Mouse (Mus musculus) c-Kit-positive CD71-positive TER-119-positive erythroid progenitor cells, embryonic 14.5 days (primary cell): Measurements from ENCODE around the gene B3galt2.
"Not testable (repeated sequence)": the region's sequence is repeated elsewhere in the genome, so short reads cannot be mapped to it uniquely, and the experiment has no call there.

ENCODE experiments used
- DNase-seq: peaks from one replicate; pipeline ENCODE4 v3.0.0-alpha.2; 2013; ENCODE audit warnings: low spot score

The B3galt2 gene

DNA sequence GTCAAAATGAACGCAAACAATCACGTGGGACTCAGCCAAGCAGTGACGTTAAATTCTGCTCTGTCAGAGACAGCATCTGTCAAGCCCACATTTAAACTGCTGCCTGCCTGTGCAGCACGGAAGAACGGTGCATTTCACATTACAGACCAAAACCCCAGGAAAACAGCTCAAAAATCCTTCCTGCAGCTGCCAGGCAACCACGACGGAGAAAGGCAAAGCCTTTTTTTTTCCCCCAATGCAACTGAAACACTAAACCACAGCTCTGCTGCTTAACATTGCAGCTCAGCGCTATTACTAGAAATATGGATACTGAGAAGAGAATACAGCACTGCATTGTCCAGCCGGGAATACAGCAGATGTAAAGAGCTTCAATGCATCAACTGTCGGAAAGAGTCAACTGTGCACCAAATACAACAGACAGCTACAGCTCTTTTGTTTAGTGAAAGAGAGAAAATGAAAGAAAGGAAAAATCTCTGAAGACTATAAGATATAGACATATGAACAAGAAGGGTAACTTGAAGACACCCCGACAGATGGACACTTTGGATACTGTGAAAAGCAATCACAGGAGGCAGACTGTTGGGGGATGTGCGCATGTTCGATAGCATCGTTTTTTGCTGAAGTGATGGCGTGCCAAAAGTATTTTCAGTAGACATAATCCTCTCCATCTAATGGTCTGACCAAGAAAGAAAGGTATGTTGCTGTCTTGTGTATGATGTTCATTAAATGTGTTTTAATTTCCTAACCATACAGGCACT, at the start of gene B3galt2:
B3galt2 (plus strand) TSS at position 15 of the 758 bp plus-strand sequence.
- DNase-seq, result no peak

DNA sequence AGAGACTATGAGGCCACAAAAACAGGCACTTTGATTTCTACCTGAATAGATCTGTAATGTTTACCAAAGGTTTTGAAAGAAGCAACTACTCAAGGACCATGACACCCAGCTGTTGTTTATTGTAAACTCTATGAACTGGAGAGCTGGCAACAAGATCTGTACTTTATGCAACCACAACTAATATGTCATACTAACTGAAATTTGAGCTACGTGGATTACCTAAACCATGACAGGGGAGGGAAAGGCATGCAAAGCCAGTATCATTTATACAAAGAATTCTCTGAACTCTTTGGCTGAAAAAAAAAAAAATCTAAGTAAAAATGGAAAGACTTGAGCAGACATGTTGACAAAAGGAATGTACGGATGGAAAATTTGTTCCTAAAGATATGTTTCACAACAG, 43.6 kb upstream of the B3galt2 start:
- DNase-seq, result no peak

DNA sequence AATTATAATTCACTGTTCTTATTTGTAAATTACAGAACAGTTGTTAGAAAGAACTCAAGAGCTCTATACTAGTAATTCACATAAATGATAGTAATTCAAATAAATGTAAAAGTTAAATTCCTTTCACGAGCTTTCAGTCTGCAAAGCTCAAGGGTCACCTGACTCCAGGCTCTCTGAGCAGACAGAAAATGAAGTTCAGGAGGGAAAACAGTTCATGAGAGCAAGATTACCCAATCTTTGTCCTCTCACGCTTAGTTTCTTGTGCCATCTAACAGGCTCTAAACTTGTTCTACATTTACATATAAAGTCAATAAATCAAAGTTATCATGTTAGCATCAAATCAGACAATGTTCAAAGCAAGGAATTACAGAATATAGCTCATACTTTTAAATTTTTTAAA, 31.6 kb upstream of the B3galt2 start:
- DNase-seq, result no peak

DNA sequence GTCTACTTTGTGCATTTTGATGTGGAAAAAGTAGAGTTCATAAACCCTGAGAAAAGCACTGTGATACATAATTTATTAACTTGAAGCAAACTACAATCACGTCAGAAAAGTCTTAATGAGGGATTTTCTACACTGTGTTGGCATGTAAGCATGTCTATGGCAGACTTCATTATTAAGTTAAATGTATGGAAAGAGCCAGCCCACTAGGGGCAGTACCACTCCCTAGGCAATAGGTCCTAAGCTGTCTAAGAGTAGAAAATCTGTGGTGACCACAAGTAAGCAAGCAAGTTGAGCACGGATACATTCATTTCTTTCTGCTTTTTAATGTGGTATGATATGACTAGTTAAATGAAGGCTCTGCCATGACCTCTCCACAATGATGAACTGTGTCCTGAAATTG, 27.6 kb upstream of the B3galt2 start:
- DNase-seq, result no peak

DNA sequence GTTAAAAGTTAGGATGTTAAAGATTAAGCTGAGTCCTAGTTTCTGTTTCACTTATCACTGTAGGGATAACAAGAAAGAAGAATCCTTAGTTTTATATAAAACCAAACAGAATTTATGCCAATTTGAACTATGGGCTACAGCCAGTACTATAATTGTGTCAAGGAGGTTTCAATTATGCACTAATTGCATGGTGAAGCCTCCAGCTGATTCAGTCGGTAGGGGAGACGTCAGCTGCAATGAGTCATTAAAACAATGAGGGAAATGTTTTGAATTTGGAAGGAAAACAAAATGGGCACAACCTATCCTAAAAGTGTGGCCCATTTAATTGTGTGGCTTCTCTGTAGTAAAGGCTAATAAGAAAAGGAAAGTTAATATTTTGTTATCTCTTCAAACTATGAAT, 20.7 kb upstream of the B3galt2 start:
- DNase-seq, result no peak

DNA sequence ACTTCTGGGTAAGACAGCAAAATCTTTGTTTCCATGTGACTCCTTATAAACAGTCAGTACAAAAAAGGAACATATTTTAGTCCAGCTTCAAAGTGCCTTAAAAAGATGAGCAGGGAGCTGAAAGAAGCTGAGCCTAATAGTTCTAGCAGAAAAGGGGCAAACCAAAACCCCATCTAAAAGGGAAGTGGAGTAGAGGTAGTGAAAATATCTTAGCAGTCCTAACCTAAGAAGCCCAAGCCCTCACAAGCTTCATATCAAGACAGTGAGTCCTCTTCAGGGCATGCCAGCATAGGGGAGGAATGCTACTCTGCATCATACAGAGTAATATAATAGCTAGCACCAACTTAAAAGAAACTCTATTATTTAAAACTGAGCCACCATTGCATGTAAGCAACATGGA, 18.5 kb upstream of the B3galt2 start:
- no peak for DNase-seq

DNA sequence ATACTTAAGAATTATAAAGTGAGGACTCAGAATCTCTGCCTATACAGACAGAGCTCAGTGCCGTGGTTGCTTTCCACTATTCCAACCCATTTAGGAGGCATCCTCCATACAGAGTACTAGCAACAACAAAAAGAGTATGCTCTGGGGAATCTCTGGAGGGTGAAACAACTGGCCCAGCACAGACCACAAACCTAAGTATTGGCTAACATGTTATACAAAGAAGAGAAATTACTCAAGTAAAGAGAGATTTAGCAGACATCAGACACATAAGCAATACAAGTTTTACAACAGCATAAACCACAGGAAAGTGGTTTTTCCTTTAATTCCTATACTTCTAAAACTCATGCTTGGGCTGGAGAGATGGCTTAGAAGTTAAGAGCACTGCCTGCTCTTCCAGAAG, 17.8 kb upstream of the B3galt2 start:
- DNase-seq, result no peak

DNA sequence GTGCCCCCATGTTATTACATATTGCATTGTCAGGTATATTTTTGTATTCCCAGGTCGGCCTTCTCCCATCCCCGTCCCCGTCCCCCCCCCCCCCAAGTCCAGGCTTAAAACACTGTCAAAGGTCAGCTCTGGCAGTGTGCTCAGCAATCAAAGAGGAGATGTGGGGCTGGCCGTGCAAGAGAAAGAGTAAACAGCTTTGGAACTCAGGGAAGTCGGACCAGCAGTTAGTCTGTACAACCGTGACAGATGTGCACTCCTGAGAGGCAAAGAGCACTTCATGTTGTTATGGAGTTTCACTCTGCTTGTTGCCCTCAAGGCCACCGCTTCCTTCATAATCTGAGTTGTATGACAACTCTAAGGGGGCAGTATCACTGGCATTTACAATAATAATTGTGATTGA, 9.1 kb upstream of the B3galt2 start:
- no peak for DNase-seq

DNA sequence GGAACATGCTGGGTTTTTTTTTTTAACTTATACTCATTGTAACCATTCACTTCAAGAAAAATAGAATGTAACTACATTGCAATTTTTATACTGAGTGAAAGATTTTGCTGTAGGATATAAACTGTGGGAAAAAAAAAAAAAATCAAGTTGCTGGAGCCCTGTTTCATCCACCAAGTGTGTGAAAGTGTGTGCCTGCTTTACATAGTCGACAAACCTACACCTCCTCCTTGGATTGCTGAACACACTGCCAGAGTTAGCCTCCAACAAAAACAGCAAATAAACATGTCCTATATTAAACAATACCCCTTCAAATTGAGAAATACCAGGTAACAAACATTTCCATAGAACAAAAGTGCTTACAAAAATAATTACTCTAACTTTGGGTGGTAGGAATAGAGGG, 8.1 kb upstream of the B3galt2 start:
- DNase-seq, result no peak

DNA sequence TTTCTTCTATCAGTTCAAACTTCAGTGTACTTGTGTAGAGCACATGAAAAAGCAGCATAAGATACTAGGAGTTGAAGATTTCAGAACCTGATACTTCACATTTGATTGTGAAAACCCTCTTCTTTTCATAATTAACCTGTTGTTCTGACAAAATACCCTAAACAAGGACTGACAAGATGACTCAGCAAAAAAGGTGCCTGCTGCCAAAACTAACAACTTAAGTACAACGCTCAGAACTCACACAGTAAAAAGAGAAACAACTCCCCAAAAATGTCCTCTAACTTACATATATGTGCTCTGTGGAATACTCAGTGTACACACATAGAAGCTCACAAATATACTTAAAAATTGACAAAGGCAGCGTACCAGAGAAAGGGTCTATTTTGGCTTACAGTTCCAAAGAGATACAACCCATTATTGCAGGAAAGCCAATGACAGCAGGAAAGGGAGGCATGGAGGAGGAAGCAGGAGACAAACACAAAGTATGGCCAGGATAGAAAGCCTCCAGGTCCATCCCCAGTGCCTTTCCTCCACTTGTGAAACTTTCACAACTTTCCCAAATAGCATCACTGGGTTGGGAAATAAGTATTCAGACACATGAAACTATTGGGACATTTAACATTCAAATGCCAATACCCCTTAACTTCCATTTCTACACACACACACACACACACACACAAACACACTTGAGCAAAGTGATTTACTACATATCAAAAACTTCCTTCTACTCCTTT, 7.4 kb upstream of the B3galt2 start:
- DNase-seq, result peak; percentile 22

DNA sequence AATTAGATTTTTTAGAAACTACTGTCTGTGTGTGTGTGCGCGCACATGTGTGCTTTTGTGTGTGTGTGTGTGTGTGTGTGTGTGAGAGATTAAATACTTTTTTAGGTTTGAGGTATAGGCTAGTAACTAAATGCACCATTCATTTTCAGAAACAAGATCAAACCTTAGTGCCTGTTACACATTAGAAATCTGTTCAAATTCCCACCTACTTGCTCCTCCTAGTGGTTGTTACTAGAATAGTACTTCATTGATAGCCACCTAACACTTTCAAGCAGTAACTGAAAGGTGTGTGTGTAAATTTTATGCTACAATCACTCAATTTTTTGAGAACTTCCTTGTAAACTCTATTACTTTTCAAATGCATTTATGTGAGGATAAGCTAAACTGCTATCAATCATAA, 3.8 kb downstream of the B3galt2 start:
- DNase-seq, result peak; percentile 40

DNA sequence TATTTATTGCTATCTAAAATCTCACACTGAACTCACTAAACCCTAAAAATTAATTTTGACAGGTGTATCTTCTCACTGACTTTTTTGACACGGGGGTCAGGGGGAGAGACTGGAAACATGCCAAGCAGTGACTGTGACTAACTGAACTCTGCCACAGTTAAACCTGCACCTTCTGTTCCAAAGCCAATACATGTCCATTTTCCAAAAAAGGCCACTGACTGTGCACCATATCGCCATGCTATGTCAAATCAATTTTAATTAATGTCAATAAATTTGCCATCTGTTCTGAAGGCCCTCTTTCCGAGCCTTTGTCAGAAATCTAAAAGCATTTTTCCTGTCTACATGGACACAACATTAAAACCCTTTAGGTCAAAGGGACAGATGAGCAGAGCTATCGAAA, 4.9 kb downstream of the B3galt2 start:
- DNase-seq, result no peak

DNA sequence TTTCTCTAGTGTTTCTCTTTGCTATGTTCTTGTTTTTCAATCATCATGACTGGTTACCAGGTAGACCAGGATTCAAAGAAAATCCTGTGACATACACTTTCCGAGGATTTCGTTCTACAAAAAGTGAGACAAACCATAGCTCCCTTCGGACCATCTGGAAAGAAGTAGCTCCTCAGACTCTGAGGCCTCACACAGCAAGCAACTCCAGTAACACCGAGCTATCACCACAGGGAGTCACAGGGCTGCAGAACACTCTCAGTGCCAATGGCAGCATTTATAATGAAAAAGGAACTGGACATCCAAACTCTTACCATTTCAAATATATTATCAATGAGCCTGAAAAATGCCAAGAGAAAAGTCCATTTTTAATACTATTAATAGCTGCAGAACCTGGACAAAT, 5.8 kb downstream of the B3galt2 start:
- no peak for DNase-seq

DNA sequence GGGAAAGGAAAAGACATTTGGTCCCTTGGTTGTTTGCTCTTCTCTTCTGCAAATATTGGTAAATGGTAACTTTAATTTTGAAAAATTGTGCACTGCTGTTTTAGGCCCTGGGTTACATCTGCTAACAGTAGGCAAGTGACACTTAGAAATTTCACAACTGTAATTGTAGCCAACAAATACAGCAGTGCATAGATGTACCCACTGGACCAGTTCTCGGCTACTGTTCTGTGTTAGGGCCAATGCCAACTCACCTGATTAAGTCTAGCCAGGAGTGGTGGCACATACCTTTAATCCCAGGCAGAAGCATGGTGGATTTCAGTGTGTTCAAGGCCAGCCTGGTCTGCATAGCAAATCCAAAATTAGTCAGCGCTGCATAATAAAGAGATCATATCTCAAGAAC, 9.9 kb downstream of the B3galt2 start:
- no peak for DNase-seq

DNA sequence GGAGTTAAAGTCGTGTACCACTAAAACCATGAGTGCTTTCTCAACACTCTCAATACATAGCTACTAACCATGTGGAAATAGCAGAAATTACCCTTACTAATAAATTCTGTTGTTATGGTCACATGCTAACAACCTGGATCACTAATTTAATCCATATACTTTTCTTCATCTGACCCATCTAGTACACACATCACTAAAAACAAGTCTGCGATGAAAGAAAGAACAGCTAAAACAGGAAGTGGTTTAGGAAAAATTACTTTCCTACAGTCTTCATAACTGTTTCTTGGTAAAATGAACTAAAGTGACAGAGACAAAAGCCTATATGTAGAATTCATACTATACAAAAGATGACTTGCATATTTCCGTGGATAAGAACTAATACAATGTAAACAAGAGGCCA, 13.2 kb downstream of the B3galt2 start:
- DNase-seq, result no peak

DNA sequence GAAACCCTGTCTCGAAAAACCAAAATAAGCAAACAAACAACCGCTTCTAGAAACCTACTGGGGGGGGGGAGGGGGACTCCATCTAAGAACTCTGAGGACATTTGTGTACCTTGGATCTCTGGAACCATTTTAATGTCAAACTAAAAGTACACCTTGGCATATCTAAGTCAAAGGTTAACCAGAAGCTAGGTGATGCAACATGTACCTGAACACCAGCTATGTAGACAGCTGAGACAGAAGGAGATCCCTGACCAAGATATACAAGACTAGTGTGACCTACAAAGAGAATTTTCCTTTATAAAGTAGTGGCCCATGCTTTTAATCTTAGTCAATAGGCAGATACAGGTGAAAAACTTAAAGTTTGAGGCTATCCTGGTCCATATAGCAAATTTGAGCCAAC, 22.7 kb downstream of the B3galt2 start:
- DNase-seq, result no peak

DNA sequence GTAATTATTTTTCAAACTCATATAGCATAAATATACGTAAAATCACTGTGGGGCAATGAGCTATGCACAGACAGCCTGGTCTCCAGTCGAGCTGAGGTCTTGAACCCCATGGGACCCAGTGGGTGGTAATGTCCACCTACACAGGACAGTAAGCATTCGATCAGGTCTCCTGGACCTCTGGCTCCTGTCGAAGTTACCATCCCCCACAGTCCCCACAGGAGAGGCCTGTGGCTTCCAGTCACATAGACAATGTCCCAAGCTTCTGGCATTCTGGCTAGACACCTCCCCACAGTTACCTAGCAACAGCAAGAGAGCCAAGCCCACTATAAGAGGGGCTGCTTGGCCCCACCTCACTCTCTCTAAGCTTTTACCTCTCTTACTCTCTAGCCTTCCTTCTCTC, 24.3 kb downstream of the B3galt2 start:
- not testable (repeated sequence) for DNase-seq

DNA sequence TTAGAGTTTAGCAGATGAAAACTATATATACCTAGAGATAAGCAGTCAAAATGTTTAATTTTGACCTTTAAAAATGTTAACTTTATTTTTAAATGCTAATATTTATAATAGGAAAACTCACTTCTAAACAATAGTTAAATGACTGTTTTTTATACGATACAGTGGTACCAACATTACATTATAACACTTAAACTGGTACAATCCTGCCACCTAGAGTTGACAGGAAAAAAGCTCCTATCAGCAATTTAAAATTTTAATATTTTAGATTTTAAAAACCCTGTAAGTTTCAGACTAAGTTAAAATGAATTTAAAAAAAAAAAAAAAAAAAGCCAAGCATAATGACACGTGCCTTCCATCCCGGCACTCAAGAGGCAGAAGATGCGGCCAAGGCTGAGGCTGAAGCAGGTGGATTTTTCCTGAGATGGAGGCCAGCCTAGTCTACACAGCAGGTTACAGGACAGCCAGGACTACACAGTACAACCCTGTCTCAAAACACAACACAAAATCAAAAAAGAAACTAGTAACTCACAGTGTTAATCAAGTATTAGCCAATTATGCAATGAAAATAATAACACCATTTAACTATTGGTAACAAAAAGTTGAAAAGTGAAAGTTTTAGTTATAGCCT, 35.4 kb downstream of the B3galt2 start:
- DNase-seq, result no peak

DNA sequence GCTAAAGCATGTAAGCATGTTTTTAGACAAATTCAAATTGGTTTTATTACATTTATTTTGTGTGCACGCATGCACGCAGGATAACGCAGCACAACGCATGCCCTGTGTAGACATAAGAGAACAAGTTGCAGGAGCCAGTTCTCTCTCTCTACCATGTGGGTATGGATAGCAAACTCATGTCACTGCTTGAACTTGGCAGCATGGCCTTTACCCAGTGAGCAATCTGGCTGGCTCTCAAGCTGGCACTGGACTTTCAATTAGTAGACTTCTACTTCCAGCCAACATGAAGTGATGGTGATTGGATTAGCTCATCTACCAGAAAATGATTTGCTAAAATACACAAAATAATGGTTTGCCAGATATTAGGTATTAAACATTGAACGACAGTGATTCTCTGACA, 40.6 kb downstream of the B3galt2 start:
- no peak for DNase-seq

DNA sequence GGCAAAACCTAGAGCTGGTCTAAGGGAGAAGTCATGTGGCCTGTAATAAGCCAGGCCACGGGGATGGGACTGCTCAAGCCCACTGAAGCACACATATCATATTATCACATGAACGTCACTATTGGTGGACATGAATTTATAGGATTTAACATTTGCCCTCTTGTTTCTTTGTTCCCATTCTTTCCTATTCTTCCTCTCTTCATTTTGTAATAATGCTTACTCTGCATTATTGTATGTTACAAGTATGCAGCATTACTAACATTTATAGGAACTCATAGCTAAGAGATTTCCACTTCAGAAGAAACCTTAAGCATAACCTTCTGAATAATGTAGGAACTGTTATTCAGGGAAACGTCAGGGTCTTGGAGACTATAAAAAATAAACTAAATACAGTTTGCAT, 44.4 kb downstream of the B3galt2 start:
- no peak for DNase-seq

DNA sequence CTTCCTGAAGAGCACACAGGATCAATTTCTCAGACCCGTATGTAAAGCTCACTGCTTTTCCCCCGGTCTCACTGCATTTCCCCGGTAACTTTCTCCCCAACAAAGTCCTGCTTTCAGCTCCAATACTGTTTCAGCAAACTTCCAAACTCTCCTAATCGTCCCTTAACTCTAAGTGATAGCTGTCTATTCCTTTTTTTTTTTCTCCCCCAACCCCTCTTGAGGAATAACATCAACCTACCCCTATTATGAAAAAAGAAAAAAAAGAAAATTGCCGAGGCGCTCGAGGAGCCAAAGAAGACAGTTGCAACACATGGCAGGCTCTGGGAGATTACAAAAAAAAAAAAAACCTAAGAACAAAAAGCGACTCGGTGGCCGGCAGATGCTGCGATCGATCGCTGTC, 61.3 kb downstream of the B3galt2 start:
- no peak for DNase-seq

DNA sequence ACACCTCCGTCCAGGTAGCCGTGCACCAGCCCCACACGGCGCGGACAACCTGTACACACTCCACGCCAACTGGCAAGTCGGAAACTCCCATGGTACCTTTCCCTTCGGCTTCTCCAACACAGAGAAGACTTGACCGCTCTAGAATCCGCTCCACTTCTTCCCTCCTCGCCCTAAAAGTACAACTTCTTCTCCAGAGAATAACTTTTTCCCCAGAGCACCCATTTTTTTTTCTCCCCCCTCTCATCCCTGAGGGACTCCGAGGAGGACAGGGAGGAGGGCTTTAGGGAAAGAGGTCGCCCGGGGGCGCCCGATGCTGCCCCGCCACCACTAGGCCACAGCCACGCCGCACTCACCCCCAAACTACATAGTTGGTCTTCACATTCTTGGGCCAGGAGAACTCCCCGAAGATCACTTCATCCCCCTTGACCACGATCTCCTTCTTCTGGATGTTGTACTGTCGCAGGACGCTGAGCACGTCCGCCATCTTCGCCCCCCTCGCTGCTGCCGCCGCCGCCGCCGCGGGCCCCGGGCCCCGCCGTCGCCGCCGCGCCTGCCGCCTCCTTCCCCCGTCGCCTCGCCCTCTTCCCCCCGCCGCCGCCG, 61.8 kb downstream of the B3galt2 start:
- DNase-seq, result peak; percentile 45

DNA sequence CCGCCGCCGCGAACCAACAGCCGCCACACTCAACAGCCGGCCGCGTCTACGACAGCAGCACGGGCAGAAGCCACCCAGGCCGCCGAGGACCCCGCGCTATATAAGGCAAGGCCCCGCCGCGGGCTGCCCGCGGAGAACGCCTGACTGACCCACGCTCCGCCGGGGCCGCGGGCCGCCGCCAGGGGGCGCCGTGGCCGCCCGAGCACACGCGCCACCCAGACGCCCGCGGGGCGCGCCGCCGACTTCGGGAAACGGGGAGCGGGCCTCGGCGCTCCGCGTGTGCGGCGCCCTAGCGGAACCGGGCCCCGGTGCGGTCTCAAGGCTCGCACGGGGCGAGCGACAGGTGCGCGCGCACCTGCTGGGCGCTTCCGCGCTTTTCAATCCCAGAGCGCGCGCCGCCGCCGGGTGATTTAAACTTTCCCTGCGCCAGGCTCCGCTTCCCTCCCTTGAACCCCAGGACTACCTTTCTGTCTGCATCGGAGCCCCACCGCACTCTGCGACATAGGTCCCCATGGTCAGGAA, 62.3 kb downstream of the B3galt2 start, which contains the start of gene Cdc73:
Cdc73 (minus strand) TSS at position 153 of the 522 bp plus-strand sequence.
- peak; percentile 82 for DNase-seq
